Mouse (Mus musculus): Measurements from ENCODE around the gene Gcfc2. TPM values are rescaled to one million over a fixed set of nuclear protein-coding genes. Genes with fewer than 3 reads are reported as not detected.

Gene Gcfc2
- total RNA-seq (2014; rRNA removed) (17.2 and 24.4 TPM in 2 replicates), polyA plus RNA-seq (2015; fragmentation: Nextera tagmentation; extraction: Ambion mirVana) (1.9 and 4.6 TPM in 2 replicates)

DNA sequence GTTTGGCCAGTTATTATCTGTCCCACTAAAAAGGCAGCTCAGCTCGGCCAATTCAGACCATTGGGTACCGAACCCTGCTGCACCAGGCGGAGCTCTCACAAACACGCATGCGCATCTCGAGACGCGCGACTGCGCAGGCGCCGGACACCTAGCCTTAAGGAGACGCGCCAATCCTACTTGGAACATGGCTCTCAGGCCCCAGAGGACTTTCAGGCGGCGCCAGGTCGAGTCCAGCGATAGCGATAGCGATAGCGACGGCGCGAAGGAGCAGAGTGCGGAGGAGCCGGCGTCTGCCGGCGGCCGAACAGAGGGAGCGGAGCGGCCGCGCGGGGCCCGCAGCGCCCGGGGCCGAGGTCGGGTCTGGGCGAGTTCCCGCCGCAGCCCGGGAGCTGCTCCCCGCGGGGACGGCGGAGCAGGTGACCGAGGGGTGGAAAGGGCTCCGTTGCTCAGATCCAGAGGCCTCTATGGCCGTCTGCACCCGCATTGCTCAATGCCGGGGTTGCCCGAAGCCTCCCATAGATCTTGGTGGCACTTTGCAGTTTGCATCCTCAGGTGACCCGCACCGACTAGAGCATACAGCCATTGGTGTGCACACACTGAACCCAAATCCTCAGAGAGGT is at the start of gene Gcfc2:
Gcfc2 (plus strand) TSS at position 147 of the 620 bp plus-strand sequence.
- ATAC-seq = peak; percentile 96
- 0 out of 2 replicates have a peak within 1 kb of the TSS, but pooled peaks have one; percentile 11 for H3K27ac ChIP-seq (ENCODE audit: low read depth, low read length)
- no peak for TF ChIP-seq CTCF (IDR thresholded peaks at IDR 0.05; ENCODE audit: low read depth)
- WGBS = under 1% methylated on average over 56 of the region's 56 CpGs
- peaks cover 17% of the 10 kb centered on the region for H3K36me3 ChIP-seq (ENCODE audit: insufficient read depth)
- peak; percentile 97 for DNase-seq
- H3K4me1 ChIP-seq (ENCODE audit: insufficient read depth) = 0 out of 2 replicates have a peak, but pooled peaks cover 7% of the 10 kb centered on the region
- peak within 1 kb of the TSS; percentile 68 for H3K4me2 ChIP-seq (ENCODE audit: low read depth)
- H3K4me3 ChIP-seq (ENCODE audit: low read depth, low read length) = peak within 1 kb of the TSS; percentile 86
- no peaks in the 10 kb centered on the region for H3K9me3 ChIP-seq (ENCODE audit: low read length)
- no peaks in the 10 kb centered on the region for H3K27me3 ChIP-seq (ENCODE audit: insufficient read depth, low read length)
- peak within 1 kb of the TSS; percentile 92 for H3K9ac ChIP-seq

GRCm38 (mm10) chr6:81895678-81896230 is 27.7 kb upstream of the Gcfc2 start:
- Histone ChIP-seq H3K4me2 (ENCODE audit: low read depth) (no peak overlapping the region), H3K27ac (ENCODE audit: low read depth, low read length) (no peak overlapping the region), H3K36me3 (ENCODE audit: insufficient read depth) (no peaks in the 10 kb centered on the region), H3K9ac (no peak overlapping the region), H3K9me3 (ENCODE audit: low read length) (no peaks in the 10 kb centered on the region), H3K27me3 (ENCODE audit: insufficient read depth, low read length) (no peaks in the 10 kb centered on the region), H3K4me1 (ENCODE audit: insufficient read depth) (no peaks in the 10 kb centered on the region), H3K4me3 (ENCODE audit: low read depth, low read length) (no peak overlapping the region)
- DNase-seq = no peak
- 71% methylated on average over 3 of the region's 3 CpGs for WGBS
- no peak for TF ChIP-seq CTCF (IDR thresholded peaks at IDR 0.05; ENCODE audit: low read depth)
- no peak for ATAC-seq

DNA sequence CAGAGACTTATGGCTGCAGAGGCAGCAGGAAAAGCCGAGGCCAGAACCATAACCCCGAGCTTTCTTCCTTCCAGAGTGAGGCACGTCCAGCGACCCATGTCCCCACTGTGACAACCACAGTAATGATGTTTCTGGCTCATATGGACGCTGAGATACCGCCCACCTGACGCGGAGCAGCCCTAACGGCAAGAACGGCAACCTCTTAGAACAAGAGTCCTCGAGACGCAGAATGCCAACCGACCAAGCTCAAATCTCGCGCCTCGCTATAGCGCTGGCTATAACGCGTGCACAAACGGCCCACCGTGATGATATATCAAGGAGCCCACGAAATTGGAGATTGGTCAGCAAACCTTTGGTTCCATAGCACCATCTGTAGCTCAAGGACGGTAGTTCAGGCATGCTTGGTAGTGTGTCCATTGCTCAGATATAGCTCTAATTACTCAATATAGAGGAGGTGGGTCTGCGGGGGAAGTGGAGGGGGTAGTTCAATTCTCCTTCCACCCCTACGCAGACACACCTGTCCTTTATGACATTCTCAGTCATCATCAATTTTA is 13.1 kb upstream of the Gcfc2 start:
- no peak for TF ChIP-seq CTCF (IDR thresholded peaks at IDR 0.05; ENCODE audit: low read depth)
- no peak for ATAC-seq
- Histone ChIP-seq H3K9me3 (ENCODE audit: low read length) (no peaks in the 10 kb centered on the region), H3K27me3 (ENCODE audit: insufficient read depth, low read length) (no peaks in the 10 kb centered on the region), H3K9ac (no peak overlapping the region), H3K4me2 (ENCODE audit: low read depth) (no peak overlapping the region), H3K27ac (ENCODE audit: low read depth, low read length) (no peak overlapping the region), H3K4me1 (ENCODE audit: insufficient read depth) (no peaks in the 10 kb centered on the region), H3K36me3 (ENCODE audit: insufficient read depth) (no peaks in the 10 kb centered on the region), H3K4me3 (ENCODE audit: low read depth, low read length) (no peak overlapping the region)
- no peak for DNase-seq
- WGBS = 93% methylated on average over 25 of the region's 25 CpGs

DNA sequence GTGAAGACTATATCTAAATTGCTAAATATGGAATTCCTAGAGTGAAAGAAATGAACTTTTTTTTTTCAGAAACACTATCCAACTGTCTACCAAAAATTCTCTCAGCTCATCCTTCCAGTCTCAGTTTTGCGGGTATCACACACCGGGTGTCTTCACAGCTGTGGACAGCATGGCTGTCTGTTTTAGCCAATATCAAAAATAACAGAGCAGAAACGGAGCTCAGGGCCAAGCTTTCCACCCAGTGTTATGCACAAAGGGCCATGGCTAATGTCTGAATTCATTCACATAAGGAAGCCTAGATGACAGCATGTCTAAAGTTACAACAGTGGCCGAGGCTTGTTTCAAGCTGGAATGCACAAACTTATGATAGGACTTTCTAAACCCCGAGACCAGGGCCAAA is 12.2 kb upstream of the Gcfc2 start:
- peak; percentile 42; the same call in 1 of the 2 replicates for ATAC-seq
- Histone ChIP-seq H3K4me2 (ENCODE audit: low read depth) (no peak overlapping the region), H3K4me1 (ENCODE audit: insufficient read depth) (no peaks in the 10 kb centered on the region), H3K9me3 (ENCODE audit: low read length) (no peaks in the 10 kb centered on the region), H3K27me3 (ENCODE audit: insufficient read depth, low read length) (no peaks in the 10 kb centered on the region), H3K27ac (ENCODE audit: low read depth, low read length) (no peak overlapping the region), H3K4me3 (ENCODE audit: low read depth, low read length) (no peak overlapping the region), H3K9ac (no peak overlapping the region), H3K36me3 (ENCODE audit: insufficient read depth) (no peaks in the 10 kb centered on the region)
- DNase-seq = peak; percentile 2
- no peak for TF ChIP-seq CTCF (IDR thresholded peaks at IDR 0.05; ENCODE audit: low read depth)
- 82% methylated on average over 5 of the region's 5 CpGs for WGBS

GRCm38 (mm10) chr6:81911713-81912112 is 11.8 kb upstream of the Gcfc2 start:
- no peaks in the 10 kb centered on the region for H3K4me1 ChIP-seq (ENCODE audit: insufficient read depth)
- H3K27me3 ChIP-seq (ENCODE audit: insufficient read depth, low read length) = no peaks in the 10 kb centered on the region
- H3K36me3 ChIP-seq (ENCODE audit: insufficient read depth) = no peaks in the 10 kb centered on the region
- 81% methylated on average over 4 of the region's 4 CpGs for WGBS
- ATAC-seq (0 out of 2 replicates have a peak, but pooled peaks have one; percentile 18), DNase-seq (no peak)
- H3K9ac ChIP-seq = no peak overlapping the region
- no peaks in the 10 kb centered on the region for H3K9me3 ChIP-seq (ENCODE audit: low read length)
- H3K4me2 ChIP-seq (ENCODE audit: low read depth) = no peak overlapping the region
- H3K27ac ChIP-seq (ENCODE audit: low read depth, low read length) = no peak overlapping the region
- no peak for TF ChIP-seq CTCF (IDR thresholded peaks at IDR 0.05; ENCODE audit: low read depth)
- H3K4me3 ChIP-seq (ENCODE audit: low read depth, low read length) = no peak overlapping the region

- no peak for TF ChIP-seq CTCF (IDR thresholded peaks at IDR 0.05; ENCODE audit: low read depth)
- ATAC-seq = no peak
- peak; percentile 20 for DNase-seq
Observed at GRCm38 (mm10) chr6:81912177-81912576, 11.3 kb upstream of the Gcfc2 start.

GRCm38 (mm10) chr6:81924304-81924703 is 835 bp downstream of the Gcfc2 start:
- Histone ChIP-seq H3K27ac (ENCODE audit: low read depth, low read length) (no peak overlapping the region), H3K36me3 (ENCODE audit: insufficient read depth) (peaks cover 17% of the 10 kb centered on the region), H3K9ac (peak overlapping the region; percentile 92; the same call in 1 of the 2 replicates), H3K4me3 (ENCODE audit: low read depth, low read length) (peak overlapping the region; percentile 86), H3K9me3 (ENCODE audit: low read length) (no peaks in the 10 kb centered on the region), H3K4me1 (ENCODE audit: insufficient read depth) (0 out of 2 replicates have a peak, but pooled peaks cover 7% of the 10 kb centered on the region), H3K4me2 (ENCODE audit: low read depth) (peak overlapping the region; percentile 68), H3K27me3 (ENCODE audit: insufficient read depth, low read length) (no peaks in the 10 kb centered on the region)
- ATAC-seq (no peak), DNase-seq (no peak)
- 11% methylated on average over 5 of the region's 5 CpGs for WGBS
- no peak for TF ChIP-seq CTCF (IDR thresholded peaks at IDR 0.05; ENCODE audit: low read depth)

More at GRCm38 (mm10) chr6:81912177-81912576, 11.3 kb upstream of the Gcfc2 start:
- Histone ChIP-seq H3K4me1 (ENCODE audit: insufficient read depth) (no peaks in the 10 kb centered on the region), H3K4me3 (ENCODE audit: low read depth, low read length) (no peak overlapping the region), H3K9me3 (ENCODE audit: low read length) (no peaks in the 10 kb centered on the region), H3K27ac (ENCODE audit: low read depth, low read length) (no peak overlapping the region), H3K9ac (no peak overlapping the region), H3K4me2 (ENCODE audit: low read depth) (no peak overlapping the region), H3K36me3 (ENCODE audit: insufficient read depth) (no peaks in the 10 kb centered on the region), H3K27me3 (ENCODE audit: insufficient read depth, low read length) (no peaks in the 10 kb centered on the region)
- WGBS = 55% methylated on average over 3 of the region's 3 CpGs

All from forebrain, postnatal 0 days (tissue).